Mouse (Mus musculus) spleen, embryonic (tissue): ENCODE data around the gene Hist1h2an.

Experiments
- CTCF ChIA-PET: fragments of 350-600 bp; sonication (Branson Sonifier 250); formaldehyde crosslinking; loops from one replicate; lab custom pipeline; 2022; lab: Charles Lee

Hist1h2an gene

GRCm38 (mm10) chr13:21783734-21784161 is 3.3 kb downstream of the Hist1h2an start:
- CTCF ChIA-PET, result interaction anchor here (0.6 kb wide), 1 partner anchor 28 kb away, joined by 3 read pairs; no protein-coding TSS in a partner anchor

GRCm38 (mm10) chr13:21783255-21783617 is 3.8 kb downstream of the Hist1h2an start, which contains the start of gene Hist1h3i:
TSS of gene Hist1h3i (minus strand) at chr13:21783370.
- CTCF ChIA-PET, result no interaction called here

- CTCF ChIA-PET, result interaction anchor here (0.6 kb wide), 1 partner anchor 72 kb away, joined by 3 read pairs; no protein-coding TSS in a partner anchor
These were observed 4.4 kb downstream of the Hist1h2an start for GRCm38 (mm10) chr13:21782361-21783254.

- CTCF ChIA-PET, result interaction anchor here (0.7 kb wide), 1 partner anchor 1801 kb away, joined by 3 read pairs; no protein-coding TSS in a partner anchor
These were observed 5.4 kb downstream of the Hist1h2an start for GRCm38 (mm10) chr13:21781639-21782038.

GRCm38 (mm10) chr13:21781021-21781555 is 5.9 kb downstream of the Hist1h2an start:
- CTCF ChIA-PET, result no interaction called here

GRCm38 (mm10) chr13:21779767-21780731 is 7.0 kb downstream of the Hist1h2an start, which contains the start of gene Hist1h1b:
TSS of gene Hist1h1b (minus strand) at chr13:21780625.
- CTCF ChIA-PET, result no interaction called here

- CTCF ChIA-PET, result interaction anchor here (0.6 to 0.7 kb wide), 3 partner anchors 25 to 1773 kb away, joined by 3 to 4 read pairs (median 3); partner anchors contain the start of genes Hist1h2bn and Hist1h4f
These were observed 7.9 kb downstream of the Hist1h2an start for GRCm38 (mm10) chr13:21778814-21779766.

DNA sequence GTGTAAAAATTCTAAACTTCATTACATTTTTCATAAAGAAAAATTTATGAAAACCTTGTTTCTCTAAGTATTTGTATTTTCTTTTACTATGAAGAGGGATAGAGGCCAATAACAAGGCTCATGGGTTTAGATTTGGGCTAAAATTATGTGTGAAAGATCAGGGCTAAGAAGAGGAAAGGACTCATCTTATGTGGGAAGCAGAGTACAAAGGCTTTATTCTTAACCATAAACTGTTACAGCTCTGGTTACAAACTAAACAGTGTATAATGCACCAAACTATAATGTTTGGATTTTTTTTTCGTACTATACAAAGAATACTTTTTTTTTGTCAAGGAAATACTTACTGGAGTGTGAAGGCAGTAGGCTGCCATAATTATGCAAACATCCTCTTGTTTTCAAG is 31.3 kb downstream of the Hist1h2an start:
- CTCF ChIA-PET, result interaction anchor here (0.7 kb wide), 1 partner anchor 28 kb away, joined by 3 read pairs; no protein-coding TSS in a partner anchor

GRCm38 (mm10) chr13:21754294-21755001 is 32.6 kb downstream of the Hist1h2an start:
- CTCF ChIA-PET, result interaction anchor here (0.6 kb wide), 1 partner anchor 24 kb away, joined by 3 read pairs; no protein-coding TSS in a partner anchor

DNA sequence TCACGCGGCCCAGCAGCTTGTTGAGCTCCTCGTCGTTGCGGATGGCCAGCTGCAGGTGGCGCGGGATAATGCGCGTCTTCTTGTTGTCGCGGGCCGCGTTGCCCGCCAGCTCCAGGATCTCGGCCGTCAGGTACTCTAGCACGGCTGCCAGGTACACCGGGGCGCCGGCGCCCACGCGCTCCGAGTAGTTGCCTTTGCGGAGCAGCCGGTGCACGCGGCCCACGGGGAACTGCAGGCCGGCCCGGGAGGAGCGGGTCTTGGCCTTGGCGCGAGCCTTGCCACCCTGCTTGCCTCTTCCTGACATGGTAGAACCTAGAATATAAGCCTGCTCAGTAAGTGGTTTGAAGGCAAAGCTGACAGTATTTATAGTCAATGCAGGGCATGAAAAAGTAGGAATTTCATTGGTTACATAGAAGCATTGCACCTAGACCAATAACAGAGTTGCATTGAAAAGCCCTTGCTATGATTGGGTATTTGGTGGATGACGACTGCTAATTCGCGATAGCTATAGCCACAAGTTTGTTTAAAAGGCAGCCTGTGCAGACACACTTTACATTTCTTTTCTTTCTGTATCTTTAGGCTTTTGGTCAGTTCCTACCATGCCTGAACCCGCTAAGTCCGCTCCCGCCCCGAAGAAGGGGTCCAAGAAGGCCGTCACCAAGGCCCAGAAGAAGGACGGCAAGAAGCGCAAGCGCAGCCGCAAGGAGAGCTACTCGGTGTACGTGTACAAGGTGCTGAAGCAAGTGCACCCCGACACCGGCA is 33.3 kb downstream of the Hist1h2an start, which contains the start of the genes Hist1h2ak and Hist1h2bn:
TSS of gene Hist1h2ak (minus strand) at position 304 of the 762 bp plus-strand sequence.
TSS of gene Hist1h2bn (plus strand) at position 600 of the 762 bp plus-strand sequence.
- CTCF ChIA-PET, result interaction anchor here (0.6 kb wide), 2 partner anchors 25 kb away, joined by 3 read pairs; no protein-coding TSS in a partner anchor

GRCm38 (mm10) chr13:21753051-21753523 is 33.9 kb downstream of the Hist1h2an start:
- CTCF ChIA-PET, result interaction anchor here (0.6 kb wide), 1 partner anchor 26 kb away, joined by 3 read pairs; no protein-coding TSS in a partner anchor

- CTCF ChIA-PET, result no interaction called here
These were observed 34.7 kb downstream of the Hist1h2an start for GRCm38 (mm10) chr13:21752356-21752755.

DNA sequence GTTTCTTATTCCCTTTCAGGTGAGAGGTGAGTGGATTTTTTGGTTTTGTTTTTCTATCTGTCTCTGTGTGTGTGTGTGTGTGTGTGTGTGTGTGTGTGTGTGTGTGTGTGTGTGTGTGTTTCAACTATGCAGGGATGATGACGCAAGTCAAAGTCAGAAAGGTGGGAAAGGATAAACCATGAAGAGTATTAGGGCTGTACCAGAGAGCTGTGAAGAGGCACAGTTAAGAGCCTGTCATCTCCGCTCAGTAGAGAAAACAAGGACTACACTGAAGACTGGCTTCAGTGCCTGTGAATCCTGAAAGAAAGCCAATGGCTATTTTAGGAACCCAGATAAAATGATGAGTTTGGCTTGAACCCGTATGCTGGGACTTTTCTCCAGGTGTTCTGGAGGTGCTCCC is 35.2 kb downstream of the Hist1h2an start:
- CTCF ChIA-PET, result no interaction called here

DNA sequence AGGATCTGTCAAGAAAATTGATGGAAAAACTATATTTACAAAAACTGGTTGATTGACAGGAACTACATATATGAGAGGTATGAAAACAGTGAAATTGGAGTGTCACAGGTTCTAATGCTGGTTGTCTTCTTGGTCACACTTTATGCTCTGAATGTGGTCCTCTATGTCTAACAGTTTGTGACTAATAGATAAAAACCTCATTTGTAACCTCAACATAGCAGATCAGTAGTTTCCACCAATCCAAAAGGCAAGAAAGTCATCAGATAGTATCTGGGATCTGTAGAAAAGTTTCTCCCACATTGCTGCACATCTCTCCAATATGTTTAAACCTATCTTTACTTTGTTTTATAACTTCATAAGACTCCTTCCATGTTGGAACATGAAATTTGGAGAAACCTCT is 35.6 kb downstream of the Hist1h2an start:
- CTCF ChIA-PET, result no interaction called here

DNA sequence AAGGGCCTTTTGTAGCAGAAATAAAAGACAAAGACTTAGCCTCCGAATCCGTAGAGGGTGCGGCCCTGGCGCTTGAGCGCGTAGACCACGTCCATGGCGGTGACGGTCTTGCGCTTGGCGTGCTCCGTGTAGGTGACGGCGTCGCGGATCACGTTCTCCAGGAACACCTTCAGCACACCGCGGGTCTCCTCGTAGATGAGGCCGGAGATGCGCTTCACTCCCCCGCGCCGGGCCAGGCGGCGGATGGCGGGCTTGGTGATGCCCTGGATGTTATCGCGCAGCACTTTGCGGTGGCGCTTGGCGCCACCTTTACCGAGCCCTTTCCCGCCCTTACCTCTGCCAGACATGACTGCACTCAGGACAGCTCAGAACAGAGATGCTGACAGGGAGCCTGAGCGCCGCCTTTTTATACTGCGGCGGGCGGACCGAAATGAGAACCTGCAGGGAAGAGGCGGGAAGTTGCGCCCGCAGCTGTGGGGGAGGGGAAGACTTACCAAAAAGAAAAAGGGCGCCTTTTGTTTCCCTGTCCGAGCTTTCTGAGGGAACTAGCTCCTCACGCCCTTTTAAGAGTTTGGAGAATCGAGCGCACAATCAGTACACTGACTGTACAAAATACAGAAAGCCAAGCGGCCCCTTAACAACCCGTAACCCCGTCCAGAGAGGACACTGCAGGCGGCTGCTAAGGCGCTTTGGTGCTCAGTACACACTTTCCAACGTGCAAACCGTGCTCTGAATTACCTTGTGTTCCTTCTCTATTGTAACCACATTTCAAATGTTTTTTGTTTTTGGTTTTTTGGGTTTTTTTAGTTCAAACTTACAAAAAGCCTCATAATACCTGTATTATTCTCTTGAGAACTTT is 36.6 kb downstream of the Hist1h2an start, which contains the start of gene Hist1h4k:
TSS of gene Hist1h4k (minus strand) at position 347 of the 859 bp plus-strand sequence.
- CTCF ChIA-PET, result interaction anchor here (0.6 to 1.7 kb wide), 7 partner anchors 11 to 350 kb away, joined by 3 to 8 read pairs (median 4); partner anchors contain the start of gene Hist1h4j

- CTCF ChIA-PET, result interaction anchor here (0.6 to 1.7 kb wide), 7 partner anchors 10 to 349 kb away, joined by 3 to 8 read pairs (median 4); partner anchors contain the start of gene Hist1h4j
These were observed 37.4 kb downstream of the Hist1h2an start for GRCm38 (mm10) chr13:21749387-21750158.
